Mouse (Mus musculus): Measurements from ENCODE around the gene Calm2.

Calm2 gene

DNA sequence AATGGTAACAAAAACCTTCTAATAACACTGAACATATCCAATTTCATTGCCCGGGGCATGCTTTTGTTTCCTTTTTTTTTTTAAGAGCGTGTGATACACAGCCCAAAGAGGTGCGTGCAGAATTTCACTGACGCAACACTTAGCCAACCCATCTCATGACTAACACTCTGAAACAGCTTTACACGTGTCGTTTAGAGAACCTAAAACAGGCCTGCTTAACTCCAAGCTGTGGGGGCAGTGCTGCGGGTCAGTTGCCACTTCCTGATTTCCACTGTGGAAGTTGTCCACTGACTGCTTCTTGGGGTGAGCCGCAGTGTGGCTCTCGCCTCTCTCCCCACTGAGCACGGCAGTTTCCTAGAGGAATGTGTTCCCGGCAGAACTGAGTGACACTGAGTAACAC is 41.2 kb downstream of the Calm2 start:
- CTCF ChIA-PET: no interaction called here

GRCm38 (mm10) chr17:87403462-87403861 is 43.3 kb downstream of the Calm2 start:
- CTCF ChIA-PET: no interaction called here

- CTCF ChIA-PET: no interaction called here
Measured at GRCm38 (mm10) chr17:87402444-87402843, 44.3 kb downstream of the Calm2 start.

DNA sequence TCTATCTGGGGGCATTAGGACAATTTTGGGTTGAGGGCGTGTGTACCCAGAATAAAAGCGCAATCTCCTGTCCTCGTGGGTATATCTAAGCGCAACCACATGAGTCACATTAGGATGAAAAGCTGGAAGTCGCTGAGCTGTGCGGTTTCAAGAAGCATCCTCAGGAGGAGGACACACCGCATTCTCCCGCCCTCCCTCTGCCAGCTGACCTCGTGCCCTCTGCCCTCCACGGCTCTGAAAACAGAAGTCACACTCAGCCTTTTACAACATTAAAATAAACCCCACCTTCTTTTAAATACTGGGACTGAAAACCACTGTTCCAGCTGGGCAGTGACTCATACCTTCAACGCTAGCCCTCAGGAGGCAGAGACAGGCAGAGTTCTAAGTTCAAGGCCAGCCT is 49.6 kb downstream of the Calm2 start:
- CTCF ChIA-PET: no interaction called here

DNA sequence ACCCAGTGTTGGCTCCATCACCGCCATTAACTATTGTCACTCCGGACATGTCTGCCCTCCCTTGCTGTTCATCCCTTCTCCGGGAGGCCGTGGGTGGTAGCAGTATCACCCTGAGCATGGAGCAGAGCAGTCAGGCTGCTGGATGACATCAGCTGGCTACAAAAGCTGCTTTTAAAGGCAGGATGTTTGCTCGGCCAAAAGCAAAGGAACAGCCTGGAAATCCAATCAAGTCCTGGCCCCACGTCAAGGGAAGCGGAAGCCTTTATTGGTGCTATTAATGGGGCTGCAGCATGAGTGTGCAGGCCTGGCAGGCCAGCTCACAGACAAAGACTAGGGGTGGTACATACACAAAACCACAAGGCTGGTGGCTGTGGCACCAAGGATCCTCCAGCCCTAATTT is 55.5 kb downstream of the Calm2 start:
- CTCF ChIA-PET: no interaction called here

- CTCF ChIA-PET: no interaction called here
Measured at GRCm38 (mm10) chr17:87387068-87387467, 59.7 kb downstream of the Calm2 start.

- CTCF ChIA-PET: no interaction called here
Measured at GRCm38 (mm10) chr17:87385835-87386234, 60.9 kb downstream of the Calm2 start.
